Mouse (Mus musculus) lung, adult 2 months (tissue): ENCODE data around the gene Lim2.

Source experiments
- CTCF ChIP-seq: fragments of 200-500 bp; IDR thresholded peaks from 2 replicates; pipeline ENCODE4 v1.5.1; 2011; ENCODE audit warnings: mild to moderate bottlenecking, low read length, control low read depth; ENCODE audit not compliant: insufficient read depth
- POLR2A ChIP-seq: fragments of 200-500 bp; IDR thresholded peaks from 2 replicates; pipeline ENCODE4 v1.6.1; 2011; ENCODE audit warnings: low read depth, mild to moderate bottlenecking, control low read depth, low read length, borderline replicate concordance; ENCODE audit errors: extremely low read depth

DNA sequence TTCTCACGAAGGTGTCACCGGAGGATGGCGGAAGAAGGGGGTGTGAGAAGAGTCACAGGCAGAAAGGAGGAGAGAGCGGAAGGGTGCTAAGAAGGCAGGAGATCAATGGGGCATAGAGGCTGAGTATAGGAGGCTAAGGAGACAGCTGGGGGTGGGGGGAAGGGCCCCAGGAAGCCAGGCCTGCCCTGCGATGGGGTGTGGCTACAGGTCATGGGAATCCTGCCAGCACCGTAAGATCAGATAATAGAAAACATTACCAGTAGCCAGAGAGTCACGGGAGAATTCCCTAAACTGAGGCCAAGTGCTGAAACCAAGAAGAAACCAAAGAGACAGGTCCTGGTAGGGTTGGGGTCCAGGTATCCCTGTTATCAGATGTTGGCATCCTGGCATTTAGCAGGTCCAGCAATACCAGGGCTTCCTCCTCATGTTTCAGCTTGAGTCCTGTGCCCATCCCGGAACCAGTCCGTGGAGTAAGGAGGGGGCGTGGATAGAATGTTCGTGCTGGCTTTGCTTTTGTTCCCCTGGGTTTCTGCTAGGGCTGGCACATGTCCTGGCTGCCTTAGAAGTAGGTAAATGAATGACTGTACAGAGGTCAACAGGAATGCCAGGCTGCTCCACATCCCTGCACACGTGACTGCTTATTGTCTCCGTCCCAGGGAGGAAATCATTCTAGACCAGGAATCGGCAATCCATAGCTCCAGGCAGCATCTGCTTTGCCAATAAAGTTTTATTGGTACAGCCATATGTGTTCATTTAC lies 26.3 kb downstream of the Lim2 start:
- no peak for TF ChIP-seq CTCF
- TF ChIP-seq POLR2A: no peak
